Mouse (Mus musculus) urinary bladder, postnatal 14 days (tissue): ENCODE measurements around the gene Strada.
A peak's percentile ranks its signal among the peaks of the same experiment; 100 is the strongest.
"Not testable (repeated sequence)": the region's sequence is repeated elsewhere in the genome, so short reads cannot be mapped to it uniquely, and the experiment has no call there.

Source experiments
- DNase-seq: peaks from one replicate; pipeline ENCODE4 v3.0.0; 2021; ENCODE audit warnings: low spot score

Strada gene

DNA sequence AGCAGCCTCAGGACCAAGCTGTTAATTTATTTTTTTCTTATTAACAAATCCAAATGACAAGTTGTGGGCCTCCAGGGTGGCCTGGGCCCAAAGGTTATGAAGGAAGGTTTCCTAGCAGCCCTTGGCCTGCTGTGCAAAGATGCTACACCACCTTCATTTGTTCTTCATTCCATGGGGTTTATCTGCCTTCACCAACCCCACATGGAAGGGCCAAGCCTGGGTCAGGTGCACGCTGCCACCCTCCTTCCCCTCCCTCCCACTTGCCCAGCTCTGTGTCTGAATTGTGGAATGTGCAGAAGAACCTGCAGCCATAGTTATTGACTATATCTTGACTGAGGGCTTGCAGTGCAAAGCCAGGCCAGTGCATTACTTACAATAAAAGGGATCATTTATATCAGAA is 45.7 kb downstream of the Strada start:
- DNase-seq = no peak

DNA sequence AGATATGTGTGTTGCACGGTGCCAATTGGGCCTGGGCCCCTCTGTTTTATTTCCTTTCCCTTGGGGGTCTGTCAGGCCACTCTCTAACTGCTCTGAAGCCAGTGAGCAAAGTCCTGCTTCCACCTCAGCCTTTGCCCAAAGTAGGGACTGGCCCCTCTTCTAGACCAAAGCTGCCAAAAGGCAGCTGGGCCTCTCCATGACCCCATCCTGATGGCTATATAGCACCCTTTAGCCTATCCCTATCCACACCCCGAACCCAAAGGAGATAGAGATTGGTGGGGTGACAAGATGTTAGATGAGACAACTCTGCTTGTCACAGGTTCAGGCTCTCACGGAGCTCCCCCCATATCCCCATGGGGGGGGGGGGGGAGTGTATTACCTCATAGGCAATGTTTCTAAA is 46.2 kb downstream of the Strada start:
- DNase-seq = no peak

DNA sequence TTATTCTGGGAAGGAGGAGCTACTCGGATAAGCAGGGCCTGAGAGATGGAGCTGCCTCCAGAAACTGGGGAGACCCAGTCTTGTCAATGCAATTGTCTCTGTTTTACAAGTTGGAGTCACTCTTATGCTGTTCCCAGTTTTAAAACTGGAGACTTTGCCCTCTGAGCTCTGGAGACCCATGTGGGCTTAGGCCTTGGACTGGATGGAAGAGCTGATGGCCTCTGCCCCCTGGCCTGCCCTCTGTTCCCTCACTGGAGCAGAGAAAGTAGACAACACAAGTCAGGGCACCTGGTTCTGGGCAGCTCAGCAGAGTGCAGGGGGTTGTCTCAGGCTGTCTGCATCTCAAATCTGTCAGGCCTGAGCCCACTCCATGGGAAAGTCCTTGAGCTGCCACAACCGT is 47.2 kb downstream of the Strada start:
- no peak for DNase-seq

DNA sequence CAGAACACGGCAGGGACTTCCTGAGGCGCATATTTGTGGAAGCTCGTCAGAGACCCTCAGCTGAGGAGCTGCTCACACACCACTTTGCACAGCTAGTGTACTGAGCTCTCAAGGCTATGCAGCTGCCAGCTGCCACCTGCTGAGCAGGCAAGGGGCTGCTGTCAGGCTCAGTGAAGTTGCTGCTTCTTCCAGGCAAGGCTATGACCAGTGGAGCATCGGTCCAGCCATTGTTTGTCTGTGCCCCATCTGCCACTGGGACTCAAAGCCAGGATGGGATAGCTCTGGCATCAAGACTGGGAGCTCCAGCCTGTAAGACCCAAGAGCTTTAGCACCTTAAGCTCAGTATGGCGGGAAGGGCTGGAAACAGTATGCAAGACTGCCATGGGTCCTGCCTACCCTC is 47.9 kb downstream of the Strada start:
- DNase-seq = no peak

DNA sequence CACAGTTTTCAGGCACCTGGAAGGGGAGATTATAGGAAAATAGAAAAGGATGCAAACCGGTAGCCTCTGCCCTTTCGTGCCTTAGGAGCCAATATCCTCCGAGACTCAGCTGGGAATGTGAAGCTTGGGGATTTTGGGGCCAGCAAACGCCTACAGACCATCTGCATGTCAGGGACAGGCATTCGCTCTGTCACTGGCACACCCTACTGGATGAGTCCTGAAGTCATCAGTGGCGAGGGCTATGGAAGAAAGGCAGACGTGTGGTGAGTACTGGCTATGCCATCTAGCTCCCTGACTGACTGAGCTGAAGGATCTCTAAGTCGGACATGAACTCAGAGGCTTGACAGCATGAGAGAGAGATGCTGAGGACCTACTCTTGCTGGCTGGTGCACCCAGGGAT is 49.8 kb downstream of the Strada start:
- DNase-seq = no peak

DNA sequence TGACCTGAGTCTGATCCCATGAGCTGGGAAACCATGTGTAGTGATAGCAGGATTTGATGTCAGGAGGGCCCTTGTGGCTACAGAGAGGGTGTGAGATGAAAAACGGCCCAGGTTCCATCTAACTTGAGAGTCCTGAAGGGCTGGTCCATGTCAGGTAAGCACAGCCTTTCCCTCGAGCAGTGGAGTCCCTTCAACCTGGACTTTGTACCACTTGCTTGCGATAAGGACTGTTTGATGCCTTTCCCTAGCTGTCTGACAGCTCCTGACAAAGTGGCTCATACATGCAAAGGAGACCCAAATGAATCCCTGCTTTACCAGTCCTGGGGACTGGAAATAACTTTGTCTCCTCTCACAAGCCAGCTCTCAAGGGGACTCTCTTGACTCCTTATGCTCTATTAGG is 50.7 kb downstream of the Strada start:
- DNase-seq = no peak

DNA sequence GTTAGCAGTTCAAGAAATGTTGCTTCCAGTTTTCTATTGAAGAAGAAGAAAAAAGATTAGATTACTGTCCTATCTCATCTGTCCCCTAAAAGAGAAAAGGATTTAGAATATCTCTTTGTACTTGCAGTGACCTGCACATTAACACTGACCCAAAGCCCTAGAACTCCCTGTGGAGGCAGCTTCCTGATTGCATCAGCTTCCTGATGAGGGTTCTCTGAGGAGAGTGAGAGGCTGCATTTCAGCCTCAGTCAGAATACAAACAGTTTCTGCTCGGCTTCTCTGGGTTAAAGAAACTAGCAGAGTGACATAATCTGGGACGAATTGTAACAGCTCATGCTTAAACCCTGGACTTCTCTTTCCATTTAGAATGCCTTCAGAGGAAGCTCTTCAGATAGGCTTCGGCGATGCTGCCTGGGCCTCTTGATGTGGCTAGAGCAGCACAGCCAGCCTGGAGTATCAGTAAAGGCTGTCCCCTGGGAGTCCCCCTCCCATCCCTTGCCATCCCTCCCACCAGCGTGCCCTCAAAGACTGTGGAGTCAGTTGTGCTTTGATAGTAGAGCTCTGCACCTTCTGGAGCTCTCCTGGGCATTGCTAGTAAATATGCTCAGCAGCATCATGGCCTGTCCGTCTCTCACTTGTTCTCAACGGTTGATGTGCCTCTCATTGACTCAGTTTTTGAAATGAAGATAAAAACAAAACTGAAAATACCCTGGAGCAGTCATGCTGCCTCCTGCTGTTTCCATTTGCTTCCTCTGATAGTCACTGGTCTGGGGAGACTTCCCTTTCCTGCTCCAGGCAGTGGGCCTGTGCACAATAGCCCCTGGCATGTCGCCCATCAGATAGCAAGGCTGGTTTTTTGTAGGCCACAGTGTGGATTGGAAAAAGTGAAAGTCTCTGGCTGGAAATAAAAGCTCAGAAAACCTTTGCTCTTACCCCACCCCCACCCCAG is 67.1 kb downstream of the Strada start:
- peak; percentile 88 for DNase-seq

DNA sequence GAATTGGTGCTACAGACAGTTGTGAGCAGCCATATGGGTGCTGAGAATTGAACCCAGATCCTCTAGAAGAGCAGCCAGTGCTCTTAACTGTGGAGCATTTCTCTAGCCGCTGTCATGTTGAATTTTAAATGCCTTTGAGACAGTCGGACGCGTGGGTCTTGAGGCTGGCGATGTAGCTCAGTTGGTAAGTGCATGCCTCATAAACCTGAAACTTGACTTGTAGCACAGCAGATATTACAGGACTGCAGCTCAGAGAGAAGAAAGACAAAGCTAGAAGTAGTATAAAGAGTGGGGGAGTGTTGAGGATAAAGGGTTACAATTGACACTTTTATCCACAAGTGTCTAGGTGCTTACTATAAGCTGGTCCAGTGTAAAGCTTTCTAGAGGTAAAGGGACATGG is 69.5 kb downstream of the Strada start:
- DNase-seq = no peak

DNA sequence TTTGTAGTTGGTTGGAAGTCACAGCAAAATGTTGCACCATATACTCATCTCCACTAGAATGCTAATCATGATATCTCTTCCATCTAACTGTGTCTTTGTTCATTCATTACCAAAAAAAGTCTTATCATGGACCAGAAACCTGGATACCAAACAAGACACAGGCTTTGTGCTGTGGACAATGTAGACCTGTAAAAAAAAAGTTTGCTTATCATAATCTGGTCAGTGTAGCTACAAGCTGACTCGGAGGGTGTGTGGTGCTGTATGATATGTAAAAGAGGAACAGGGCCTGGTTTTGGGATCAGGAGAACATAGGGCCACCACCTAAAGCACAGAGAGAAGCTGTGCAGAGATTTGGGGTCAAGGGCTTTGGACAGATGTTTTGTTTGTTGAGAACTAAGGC is 72.5 kb downstream of the Strada start:
- DNase-seq = no peak

DNA sequence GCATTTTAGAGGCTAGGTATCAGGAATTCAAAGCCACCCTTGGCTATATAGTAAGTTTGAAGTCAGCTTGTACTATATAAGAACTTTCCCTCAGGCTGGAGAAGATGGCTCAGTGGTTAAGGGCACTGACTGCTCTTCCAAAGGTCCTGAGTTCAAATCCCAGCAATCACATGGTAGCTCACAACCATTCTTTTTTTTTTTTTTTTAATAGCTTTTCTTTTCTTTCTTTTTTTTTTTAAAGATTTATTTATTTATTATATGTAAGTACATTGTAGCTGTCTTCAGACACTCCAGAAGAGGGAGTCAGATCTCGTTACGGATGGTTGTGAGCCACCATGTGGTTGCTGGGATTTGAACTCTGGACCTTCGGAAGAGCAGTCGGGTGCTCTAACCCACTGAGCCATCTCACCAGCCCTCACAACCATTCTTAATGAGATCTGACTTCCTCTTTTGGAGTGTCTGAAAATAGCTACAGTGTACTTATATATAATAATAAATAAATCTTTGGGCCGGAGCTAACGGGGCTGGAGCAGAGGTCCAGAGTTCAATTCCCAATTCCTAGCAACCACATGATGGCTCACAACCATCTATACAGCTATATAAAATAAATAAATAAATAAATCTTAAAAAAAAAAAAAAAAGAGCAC is 75.1 kb downstream of the Strada start:
- not testable (repeated sequence) for DNase-seq

DNA sequence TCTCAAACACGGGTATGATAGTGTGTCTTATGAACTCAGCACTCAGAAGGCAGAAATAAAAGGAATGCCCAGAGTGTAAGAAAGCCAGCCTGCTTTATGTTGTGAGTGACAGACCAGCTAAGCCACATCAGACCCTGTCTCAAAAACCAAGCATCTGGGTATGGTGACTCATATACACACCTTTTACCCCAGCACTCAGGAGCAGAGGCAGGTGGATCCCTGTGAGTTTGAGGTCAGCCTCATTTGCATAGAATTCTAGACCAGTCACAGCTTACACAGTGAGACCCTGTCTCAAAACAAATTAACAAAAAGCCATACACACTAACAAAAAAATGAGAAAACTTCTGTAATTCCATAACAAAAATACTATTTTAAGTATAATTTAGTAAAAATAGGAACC is 76.1 kb downstream of the Strada start:
- DNase-seq = no peak

DNA sequence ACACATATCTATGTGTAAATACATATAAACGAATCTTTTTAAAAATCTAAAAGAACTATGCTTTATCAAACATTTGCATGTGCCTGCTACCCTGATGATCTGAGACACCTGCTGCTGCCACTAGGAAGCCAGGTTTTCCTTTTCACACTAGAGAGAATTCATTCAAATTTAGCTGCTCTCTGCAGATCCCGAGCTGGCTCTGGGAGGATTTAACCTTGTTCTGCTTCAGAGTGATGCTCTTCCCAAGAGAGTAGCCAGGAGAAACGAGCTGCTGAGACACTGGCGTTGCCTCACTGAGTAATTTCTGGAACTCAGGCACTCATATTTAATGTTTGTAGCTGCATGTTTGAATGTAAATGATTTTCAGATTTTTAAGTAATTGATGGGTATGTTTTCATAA is 77.2 kb downstream of the Strada start:
- DNase-seq = no peak

DNA sequence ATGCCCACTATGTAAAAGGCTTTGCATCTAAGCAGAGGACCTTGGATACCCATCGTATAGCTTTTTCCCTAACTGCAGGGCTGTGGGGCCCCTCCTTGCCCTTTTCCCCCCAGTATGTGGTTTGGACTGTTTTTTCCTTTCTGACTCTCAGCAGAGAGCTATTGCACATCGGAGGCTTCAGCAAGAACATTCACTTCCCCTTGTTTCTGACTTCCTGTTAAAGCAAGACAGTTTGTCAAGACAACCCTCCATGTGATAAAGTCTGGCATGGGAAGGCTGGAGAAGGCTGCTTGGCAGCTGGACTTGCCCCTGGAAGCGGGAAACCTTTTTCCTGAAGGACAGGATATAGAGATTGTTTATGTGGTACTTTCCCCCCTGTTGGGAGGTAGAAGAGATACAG is 79.2 kb downstream of the Strada start:
- no peak for DNase-seq

DNA sequence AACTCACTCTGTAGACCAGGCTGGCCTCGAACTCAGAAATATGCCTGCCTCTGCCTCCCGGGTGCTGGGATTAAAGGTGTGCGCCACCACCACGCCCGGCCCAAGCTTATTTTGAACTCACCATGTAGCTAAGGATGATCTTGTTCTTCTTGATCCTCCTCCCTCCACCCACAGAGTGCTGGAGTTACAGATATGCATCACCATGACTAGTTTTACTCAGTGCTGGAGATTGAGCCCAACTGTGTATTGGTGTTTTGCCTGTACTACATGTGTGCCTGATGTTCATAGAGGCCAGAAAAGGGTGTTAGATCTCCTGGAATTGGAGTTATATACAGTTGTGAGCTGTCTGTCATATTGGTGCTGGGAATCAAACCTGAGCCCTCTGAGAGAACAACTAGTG is 79.7 kb downstream of the Strada start:
- DNase-seq = no peak
